Mouse (Mus musculus): Measurements from ENCODE around the gene Tmem114.

Tmem114 gene

DNA sequence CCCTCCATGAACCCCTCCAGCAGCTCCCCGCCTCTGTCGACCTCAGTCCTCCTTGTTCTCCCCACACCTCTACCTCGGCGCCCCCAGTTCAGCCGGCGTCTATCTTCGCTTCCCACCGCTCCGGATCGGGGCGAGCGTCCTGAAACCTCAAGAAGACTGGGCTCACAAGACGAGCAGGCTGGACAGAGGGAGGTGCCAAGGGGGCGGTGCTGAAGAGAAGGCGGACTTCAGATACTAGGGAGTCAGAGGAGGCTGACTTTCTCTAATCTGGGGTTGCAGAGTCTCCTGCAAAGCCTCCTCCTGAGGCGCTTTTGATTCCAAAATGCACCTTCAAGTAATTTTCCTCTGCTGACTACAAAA is at the start of gene Tmem114:
TSS of gene Tmem114 (minus strand) at position 166 of the 360 bp plus-strand sequence.
- DNase-seq (ENCODE audit: low spot score) = peak; percentile 58

DNA sequence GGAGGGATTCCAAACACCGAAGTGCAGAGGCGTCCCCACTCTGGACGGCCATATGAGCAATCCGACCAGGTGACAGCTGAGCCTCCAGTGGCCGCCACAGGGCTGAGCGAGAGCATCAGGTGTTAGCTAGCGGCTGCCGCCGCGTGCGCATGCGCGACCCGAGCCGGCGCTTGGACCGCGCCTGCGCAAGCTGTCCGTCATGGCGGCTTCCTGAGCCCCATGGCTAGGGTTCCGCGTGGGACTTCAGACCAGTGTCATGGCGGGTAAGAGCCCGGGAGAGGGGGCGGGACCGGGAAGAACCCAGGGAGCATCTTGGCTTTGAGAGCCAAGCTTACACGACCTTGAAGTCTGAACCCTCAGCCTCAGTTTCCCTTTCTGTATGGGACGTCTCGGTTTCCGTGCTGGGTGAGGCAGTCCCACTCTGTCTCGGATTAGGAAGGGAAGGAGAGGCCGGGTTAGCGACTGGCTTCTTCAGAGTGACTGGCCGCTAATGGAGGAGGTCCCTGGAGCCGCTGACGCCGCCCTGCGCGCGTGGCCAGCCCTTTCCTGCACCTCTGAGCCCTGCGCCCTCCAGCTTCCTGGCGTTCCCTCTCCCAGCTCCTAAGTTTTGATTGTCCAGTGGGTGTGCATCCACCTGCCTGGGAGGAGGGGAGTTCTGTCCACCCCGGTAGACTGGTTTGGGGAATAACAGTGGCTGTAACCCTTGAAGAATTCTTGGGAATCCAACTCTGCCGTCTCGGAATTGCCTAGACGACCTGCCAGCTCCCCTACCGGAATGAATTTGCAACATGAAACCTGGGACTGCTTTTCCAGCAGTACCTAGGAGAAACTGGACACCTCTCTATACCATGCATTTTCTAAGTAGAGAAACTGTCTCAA is 45.9 kb upstream of the Tmem114 start, which contains the start of gene Mettl22:
TSS of gene Mettl22 (plus strand) at position 186 of the 879 bp plus-strand sequence.
- DNase-seq (ENCODE audit: low spot score) = peak; percentile 94

DNA sequence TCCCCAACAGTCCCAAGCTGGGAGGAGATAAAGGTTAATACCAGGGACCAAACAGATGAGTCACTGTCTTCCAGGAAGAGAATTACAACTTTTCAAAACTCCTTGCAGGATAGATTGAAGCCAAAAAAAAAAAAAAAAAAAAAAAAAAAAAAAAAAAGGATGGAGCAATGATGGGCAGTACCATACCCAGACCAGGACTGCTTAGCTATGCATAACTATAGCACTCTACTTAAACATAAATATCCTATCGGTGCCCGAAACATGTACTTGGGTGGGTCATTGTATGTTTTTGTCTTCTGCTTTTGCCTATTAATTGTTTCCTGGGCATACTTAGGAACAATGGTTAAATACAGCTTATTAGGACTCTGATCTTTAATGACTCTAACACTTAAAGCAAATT is 45.2 kb upstream of the Tmem114 start:
- DNase-seq (ENCODE audit: low spot score) = no peak

DNA sequence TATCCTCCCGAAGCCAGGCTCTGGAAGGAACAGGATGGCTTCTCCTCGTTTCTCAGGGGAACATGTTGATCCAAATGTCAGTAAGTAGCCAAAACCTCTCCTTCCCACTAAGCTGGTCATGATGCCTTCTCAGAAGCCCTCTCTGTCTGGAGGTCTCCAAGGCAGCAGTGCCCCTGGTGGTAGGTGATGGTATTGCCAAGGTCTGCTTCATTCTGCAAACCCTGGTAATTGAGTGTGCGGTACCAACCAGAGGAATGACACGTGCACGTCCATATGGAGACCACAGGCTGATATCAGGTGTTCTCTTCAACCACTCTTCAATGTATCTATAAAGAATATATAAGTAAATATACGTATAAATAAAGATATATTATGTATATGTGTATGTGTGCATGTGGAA is 34.2 kb upstream of the Tmem114 start:
- DNase-seq (ENCODE audit: low spot score) = peak; percentile 84

DNA sequence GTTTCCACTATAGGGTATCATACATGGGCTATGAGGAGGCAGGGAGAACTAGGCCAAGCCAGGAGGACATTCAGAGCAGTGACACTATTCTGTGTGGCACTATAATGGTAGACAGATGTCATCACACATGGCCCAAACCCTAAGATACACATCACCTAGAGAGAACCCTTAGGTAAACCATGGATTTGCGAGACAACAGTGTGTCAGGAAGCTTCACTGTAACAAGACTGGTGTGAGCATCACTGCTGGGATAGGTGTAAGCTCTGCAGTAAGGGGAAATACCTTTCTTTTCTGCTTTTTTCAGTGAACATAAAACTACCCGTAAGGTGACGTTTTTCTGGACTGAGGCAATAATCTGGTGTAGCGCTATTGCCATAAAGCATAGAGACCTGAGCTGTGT is 33.5 kb upstream of the Tmem114 start:
- DNase-seq (ENCODE audit: low spot score) = no peak

DNA sequence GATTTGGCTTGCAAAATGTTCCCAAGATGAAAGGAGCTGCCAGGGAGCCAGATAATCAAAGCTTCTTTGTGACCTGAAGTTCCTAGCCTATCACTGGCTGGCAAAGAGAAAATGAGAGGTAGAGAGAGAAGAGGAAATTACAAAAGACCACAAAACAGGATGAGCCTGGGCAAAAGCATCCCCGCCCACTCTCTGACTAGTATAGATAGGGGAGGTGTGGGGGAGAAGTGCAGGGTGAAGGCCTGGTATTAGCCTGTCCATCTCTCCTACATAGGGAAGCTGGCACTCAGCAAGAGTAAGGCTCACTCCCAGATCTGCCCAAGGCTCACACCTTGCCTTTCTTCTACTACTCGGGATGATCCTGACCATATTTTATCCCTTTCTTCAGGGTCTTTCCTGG is 30.3 kb upstream of the Tmem114 start:
- DNase-seq (ENCODE audit: low spot score) = no peak

DNA sequence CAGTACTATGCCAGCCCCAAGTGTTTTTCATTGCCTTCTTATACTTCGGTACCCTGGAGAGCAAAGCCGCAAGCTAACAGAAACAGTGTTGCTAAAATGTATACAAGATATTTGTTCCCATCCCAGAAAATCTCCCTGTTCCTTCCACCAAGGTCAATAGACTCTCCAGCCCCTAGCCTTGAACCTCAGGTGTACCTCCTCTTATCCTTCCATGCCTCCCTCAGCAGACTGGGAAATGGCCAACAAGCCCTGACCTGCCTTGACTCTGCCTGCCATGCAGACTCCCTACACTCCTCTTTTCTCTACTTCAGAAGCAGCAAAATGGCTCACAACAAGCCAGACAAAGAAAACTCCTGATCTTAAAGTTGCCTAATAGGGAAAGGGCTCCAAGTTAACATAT is 28.4 kb upstream of the Tmem114 start:
- no peak for DNase-seq (ENCODE audit: low spot score)

DNA sequence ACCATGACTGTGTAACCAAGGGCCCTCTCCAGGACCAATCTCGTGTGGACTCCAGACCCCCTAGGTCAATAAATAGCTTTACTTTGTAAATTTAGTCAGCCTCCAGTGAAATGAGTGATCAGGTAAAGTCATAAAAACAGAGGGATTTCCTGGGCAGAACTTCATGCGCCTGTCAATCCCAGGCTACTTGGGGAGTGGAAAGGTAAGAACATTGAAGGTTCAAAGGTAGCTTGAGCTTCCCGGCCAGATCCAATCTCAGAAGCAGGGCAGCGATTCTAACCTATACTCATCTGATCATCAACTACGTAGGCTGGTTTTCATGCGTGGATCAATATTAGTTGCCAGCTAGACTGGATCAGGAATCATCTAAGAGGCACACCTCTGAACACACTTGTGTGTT is 21.3 kb upstream of the Tmem114 start:
- DNase-seq (ENCODE audit: low spot score) = no peak

DNA sequence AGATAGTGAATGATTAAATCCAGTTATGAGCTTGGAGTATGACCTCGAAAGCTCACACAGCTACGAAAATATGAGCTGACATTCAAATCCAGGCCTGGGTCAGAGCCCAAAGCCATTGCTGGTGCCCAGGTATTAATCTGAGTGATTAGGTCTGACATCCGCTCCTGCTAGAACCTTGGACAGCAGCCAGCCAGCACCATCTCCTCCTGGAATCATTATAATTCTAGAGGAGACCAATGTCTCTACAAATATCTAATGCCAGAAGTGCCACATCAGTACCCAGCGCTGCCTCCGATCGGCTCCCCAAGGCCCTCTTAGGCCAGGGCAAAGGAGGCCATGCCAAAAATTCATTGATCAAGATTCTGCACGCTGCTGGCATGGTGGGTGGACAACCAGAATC is 20.0 kb upstream of the Tmem114 start:
- DNase-seq (ENCODE audit: low spot score) = no peak

DNA sequence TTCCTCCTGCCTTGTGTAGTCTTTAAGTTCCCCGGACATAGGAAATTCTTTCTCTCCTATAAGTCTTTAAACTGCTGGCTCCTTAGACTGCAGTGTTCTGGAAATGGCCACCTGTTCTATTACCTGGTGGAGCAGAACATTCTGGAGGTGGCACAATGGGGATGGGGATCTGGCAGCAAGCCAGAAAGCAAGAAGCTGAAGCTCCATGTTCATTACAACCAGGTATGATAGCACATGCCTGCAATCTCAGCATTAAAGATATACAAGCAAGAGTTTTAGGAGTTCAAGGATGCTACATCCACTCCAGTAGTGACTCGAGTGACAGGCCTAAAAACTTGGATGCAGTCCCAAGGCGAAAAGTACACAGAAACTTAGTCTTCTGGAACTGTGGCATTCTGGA is 7.7 kb upstream of the Tmem114 start:
- no peak for DNase-seq (ENCODE audit: low spot score)

DNA sequence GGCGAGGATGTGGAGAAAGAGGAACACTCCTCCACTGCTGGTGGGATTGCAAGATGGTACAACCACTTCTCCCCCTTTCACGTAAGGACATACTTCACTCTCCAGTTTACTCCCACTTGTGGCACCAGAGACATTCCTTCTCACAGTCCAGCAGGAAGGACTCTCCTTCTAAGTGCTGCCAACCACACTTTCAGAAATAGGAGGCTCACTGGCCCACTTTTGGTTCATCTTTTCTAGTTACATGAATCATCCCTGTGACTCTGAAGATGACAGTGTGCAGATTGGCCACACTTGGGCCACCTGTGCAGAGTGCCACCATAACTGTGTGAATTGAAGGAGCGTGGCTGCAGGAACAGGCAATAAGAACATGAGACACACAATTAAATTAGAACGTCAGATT is 4.6 kb upstream of the Tmem114 start:
- DNase-seq (ENCODE audit: low spot score) = no peak

DNA sequence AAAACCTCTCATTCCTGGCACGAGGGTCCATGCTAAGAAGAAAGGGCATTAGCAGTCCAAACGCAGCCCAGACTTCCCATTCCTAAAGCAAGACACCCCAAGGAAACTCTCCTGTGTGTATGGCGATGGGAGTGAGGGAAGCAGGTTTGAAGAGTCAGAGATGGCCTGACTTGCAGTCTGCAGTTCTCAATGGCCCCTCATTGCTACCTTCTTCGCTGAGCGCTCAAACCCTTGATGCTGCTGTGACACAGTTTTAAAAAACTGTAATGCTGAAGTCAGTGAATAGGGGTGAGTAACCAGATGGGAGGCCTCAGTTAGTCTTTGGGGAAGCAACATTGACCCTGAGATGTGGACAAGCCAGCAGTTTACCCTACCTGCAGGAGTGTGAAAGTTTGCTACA is 800 bp upstream of the Tmem114 start:
- no peak for DNase-seq (ENCODE audit: low spot score)

DNA sequence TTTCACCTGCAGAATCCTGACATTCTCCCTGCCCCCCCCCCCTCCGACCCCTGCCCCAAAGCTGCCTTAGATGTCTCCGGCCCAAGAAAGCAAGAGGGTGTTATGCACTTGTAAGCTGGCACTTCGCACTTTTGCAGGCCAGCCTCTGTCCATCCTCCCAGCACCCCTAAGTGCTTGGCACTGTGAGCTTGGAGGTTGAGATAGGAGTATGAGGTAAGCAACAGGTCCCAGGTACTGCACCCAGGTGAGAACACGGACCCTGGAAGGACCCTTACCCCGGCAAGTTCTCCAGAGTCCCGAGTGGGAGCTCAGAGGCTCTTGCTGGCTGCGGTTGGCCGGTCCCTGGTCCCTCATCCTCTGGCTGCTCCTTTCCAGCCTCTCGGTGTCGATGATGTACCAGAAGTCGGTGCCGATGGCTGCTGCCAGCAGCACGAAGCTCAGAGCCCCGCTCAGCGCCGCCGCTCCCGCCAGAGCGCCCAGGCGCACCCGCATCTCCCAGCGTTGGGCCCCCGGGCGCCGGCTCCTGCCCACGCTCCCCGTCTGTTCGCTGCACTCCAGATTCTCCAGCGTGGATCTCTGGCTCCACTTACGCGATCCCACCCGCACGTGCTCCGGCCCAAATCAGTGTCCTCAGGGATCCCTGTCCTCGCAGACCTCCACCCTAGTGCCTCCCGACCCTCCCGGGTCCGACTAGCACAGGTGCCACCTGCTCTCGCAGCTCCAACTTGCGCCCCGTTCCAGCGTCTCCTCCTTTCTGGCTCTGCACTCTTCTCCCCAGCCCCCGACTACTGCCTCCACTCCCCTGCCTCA is 570 bp downstream of the Tmem114 start:
- DNase-seq (ENCODE audit: low spot score) = no peak

DNA sequence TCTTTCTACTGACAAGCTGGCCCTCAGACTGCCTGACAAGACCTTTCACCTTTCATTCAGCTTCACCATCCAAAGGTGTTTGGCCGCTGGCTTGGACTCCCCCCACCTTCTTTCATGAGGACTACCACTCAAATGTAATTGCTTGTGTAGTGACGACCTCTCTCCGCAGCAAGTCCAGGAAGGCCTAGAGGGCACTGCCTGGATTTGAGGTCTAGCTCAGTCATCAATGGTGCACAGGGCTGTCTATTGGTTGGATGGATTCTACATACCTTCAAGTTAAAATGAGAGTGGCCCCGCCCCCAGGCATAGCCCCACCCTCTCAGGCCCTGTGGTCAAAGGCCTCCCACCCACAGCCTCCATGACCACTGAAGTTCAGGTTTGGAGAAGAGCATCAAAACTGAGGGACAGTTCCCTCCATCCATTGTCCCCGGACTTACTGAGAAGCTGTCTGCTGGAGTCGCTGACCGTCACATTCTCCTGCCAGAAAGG is 1.3 kb downstream of the Tmem114 start:
- DNase-seq (ENCODE audit: low spot score) = no peak

DNA sequence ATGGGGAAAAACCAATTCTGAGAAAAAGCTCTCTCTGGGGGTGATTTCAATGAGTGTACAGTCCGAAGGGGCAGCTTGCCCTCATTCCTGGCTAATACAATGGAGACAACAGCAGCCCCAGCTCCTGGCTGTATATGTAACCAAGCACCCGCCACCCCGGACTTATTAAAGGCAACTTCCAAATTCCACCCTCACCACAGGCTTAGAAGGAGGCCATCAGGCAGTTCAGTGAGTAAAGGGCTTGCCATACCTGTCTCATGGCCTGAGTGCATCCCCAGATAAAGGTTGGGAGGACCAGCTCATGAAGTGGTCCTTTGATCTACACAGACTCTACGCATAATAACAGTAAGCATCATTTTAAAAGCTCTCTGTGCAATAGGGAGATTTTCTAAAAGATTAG is 4.1 kb downstream of the Tmem114 start:
- DNase-seq (ENCODE audit: low spot score) = no peak

DNA sequence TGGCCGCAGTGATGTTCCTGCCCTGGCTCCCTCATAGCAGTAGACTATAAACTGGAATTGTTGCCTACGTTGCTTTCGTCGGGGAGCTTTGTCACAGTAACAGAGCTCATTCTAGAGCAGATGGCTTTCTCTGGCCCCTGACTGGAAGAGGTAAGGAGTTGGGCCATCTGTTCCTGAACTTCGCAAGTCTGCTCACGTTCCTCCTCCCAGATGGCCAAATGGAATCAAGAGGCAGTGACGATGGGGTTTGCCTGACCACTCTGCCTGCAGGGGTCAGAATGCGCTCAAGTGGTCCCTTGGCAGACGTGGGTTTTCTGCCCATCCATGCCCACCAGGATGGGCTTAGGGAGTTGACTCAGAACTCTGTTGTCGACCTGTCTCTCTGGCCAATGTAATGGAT is 4.6 kb downstream of the Tmem114 start:
- no peak for DNase-seq (ENCODE audit: low spot score)

DNA sequence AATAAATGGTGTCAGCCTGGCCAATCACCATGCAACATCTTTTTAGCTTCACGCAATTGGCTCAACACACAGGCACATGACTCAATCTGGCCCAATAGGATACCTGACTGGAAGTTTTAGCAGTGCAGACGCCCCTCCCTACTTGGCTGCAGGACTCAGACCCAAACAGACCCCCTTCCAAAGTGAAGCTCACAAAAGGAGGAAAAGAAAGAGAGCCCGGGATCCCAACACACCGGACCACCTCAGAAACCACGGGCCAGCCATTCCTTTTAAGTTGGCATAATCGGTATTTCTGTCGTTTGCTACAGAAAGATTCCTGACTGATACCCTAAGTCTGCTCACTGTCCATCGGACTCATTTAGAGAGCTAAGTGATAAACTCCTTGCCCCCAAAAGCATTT is 5.3 kb downstream of the Tmem114 start:
- DNase-seq (ENCODE audit: low spot score) = no peak

DNA sequence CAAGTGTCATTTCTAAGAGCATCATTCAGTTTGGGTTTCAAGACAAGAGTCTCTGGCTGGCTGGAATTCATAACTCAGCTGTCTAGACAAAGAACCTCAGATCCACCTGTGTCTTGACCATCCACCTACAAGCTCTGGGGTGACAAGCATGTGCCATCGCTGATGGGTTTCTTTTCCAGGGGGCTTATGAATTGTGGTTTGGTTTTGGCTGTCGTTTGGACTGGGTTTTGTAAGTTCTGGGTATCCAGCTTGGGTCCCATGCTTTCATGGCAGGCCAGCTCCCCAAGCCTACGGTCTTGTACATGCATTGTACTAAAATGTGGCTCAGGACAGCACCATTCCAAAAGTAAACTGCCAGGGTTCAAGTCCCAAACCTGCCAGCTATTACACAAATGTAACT is 6.8 kb downstream of the Tmem114 start:
- DNase-seq (ENCODE audit: low spot score) = no peak

DNA sequence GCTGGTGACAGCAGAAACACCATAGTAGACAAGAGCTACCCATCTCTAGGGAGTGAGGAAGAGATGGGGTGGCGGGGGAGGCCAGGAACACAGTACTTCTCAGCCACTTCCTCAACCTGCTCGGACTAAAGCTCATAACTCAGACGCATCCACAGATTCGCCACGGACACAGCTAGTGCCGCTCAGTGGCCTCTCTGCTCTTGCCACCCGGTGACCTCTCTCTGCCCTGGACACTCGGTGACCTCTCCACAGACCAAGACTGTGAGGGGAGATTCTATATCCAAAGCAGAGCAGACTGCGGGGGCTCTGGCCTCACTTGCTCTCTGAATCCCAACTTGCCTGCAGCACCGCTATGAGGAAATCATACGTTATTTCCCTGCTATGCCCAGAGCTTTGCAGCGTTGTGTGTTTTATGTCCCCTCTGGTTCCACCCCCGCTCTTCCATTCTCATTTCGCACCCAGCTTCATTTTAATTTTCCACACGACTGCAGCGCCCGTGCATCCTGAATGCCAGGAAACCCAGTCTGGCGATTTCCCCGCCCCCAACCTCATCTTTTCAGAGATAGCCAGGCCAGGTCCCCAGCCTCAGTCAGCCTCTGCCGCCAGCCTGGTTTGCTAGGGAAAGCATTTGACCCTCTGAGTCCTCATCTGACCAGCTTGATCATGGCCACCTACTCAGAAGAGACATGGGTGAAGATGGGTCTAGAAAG is 7.8 kb downstream of the Tmem114 start:
- DNase-seq (ENCODE audit: low spot score) = no peak

DNA sequence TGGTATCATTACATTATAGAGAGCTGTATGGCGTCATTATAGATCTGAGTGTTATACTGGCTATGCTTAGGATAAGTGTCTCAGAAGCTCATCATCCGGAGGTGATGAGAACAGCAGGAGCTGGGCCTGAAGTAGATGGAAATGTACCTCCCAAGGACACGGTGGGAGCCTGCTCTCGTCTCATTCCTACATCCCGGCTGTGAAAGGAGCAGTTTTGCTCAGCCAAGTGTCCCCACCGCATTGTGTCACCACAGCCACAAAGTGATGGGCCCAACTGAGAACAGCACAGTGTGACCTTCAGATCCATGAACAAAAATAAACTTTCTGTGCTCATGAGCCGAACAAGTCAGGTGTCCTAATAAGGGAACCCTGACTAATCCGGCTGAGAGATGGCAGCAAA is 8.9 kb downstream of the Tmem114 start:
- peak; percentile 2 for DNase-seq (ENCODE audit: low spot score)

DNA sequence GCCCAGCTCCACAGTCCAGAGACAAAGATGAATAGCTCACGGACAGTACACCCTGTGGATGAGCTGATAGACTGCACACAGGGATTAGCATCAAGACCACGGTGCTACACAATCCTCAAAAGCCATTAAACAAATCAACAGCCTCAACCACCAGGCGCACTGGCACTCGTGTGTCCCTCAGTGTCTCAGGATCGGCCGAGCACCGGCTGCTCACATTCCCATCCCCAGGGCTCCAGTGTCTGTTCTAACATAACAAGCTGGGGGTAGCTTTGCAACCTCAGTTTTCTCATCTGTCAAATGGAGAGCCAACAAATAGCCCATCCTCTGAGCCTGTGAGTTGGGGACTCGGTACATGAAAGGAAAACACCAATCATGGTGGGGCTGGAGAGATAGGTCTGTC is 11.5 kb downstream of the Tmem114 start:
- DNase-seq (ENCODE audit: low spot score) = no peak

DNA sequence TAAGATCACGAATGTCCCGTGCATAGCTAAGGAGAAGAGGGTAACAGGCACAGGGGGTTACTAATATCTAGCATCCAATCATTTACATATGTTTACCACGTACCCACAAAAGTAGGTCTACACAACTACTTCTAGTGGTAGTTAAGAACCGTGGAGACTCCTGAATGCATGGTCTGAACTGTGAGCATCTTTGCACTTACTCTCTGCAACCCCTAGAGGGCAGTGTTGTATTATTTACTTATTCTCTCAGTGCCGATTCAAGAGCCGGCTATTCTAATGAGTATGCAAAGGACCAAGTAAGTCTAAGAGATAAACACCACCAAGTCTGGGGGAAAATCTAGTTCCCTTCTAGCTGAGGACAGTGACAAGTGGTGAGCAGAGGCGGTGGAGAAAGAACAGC is 12.7 kb downstream of the Tmem114 start:
- DNase-seq (ENCODE audit: low spot score) = peak; percentile 87

DNA sequence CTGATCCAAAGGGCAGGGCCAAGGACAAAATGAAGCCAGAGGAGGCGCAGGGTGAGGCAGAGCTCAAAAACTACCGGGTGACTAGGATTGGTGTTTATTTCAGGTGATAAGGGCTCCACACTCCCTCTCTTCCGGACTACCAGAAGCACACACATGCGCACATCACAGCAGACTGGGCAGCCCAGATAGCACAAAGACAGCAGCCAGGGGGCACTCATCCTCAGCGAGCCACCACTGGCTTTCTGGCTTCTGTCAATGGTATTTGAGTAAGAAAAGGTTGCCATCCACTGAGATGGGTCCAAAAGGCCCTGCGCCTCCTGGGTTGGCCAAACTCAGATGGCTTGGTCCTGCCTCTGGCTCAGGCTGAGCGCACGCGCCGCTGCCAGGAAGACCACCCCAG is 15.7 kb downstream of the Tmem114 start:
- peak; percentile 65 for DNase-seq (ENCODE audit: low spot score)
